Mouse (Mus musculus) ovary, adult 18-20 months (tissue): ENCODE results near the gene Dntt.

ENCODE experiments used
- DNase-seq: peaks from one replicate; pipeline ENCODE4 v3.0.0; 2022; ENCODE audit warnings: low spot score, mixed read lengths

Dntt gene

GRCm38 (mm10) chr19:41008674-41009395, 20.2 kb upstream of the Dntt start:
- no peak for DNase-seq

GRCm38 (mm10) chr19:41011676-41012075, 17.4 kb upstream of the Dntt start:
- no peak for DNase-seq

GRCm38 (mm10) chr19:41013591-41013990, 15.5 kb upstream of the Dntt start:
- DNase-seq, result no peak

- DNase-seq, result no peak
Observed at GRCm38 (mm10) chr19:41014003-41014402, 15.1 kb upstream of the Dntt start.

DNA sequence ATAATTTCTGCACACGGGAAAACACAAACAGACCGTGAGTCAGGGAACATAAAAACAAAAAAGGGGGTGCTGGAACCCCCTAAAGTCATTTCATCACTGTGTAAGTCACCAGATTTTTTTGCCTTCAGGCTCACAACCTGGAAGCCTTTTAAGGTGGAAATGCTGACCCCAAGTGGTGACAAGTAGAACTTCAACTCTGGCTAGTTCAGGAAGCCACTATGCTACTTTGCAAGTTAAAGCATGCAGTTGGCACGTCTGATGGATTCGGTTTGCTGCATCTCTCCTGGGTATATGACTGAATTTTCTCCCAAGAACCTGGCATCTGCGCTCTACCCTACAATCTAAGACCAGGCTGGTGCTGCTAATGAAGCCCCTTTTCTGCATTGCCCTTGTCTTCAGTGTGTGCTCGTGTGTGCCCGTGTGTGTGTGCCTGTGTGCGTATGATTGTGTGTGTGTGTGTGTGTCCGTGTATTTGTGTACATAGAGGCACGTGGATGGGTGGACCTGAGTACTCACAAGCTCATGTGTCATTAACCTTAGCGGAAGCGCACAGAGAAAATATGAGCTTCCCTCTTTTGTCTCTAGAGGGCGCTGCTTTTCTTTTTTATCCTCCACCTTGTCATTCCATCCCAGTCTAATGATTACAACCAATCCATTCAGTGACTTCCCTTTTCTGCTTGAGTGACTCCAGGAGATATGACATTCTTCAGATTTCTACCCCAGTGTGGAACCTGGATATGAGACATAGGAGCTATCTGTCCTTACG, 12.9 kb upstream of the Dntt start:
- DNase-seq, result no peak

DNA sequence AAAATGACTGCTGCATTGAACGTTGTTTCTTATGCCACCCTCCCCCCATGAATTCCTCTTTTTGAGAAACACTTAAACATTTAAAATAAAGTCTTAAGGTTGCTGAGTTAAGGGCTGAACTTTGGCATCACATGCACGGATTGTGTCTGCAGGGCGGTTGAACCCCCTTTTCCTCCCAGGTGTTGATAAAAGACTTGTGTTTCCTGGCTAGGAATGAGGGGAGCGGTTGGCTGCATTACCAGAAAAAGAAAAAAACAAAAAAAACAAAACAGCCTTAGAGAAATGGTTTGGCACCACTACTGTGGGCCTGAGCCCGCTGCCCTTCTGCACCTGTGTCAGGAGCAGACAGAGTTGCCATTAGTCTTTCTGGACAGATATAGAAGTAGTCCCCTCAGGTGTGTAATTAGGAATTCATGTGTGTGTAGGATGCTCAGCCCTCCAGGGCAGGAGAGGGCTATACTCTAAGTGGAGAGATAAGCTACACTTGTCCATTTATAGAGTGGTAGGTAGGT, 9.9 kb upstream of the Dntt start:
- no peak for DNase-seq

DNA sequence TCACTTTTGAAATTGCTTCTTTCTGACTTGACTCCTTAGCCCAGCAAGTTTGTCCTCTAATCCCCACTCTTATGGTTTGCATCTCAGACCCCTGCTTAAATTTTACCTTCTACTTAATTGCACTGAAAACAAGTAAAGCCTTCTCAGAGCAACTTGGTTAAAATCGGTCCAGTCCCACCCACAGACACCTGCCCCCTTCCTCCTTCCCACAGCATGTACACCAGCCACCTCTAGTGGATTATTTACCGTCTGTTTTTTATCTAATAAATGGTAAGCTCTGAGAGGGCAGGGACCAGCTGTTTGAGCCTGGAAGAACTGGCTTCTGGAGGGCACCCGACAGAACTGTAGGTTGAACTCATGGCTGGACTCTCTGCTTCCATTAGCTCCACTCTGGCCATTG, 8.5 kb upstream of the Dntt start:
- no peak for DNase-seq

GRCm38 (mm10) chr19:41022244-41022643, 6.8 kb upstream of the Dntt start:
- no peak for DNase-seq

DNA sequence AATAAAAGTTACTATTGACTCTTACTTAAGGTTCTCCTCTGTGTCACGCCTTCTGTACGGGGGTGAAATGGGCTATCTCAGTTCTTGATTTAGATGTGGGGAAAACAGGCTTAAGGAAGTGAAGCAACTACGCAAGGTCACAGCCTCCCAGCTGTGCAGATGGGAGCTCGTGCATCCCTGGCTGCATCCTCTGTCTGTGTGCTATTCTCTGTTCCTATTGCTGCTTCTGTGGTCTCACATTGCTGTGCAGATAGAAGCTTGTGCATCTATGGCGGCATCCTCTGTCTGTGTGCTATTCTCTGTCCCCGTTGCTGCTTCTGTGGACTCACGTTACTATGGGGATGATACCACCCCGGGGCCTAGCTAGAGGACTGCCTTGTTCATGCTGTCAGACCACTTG, 2.5 kb upstream of the Dntt start:
- DNase-seq, result no peak

GRCm38 (mm10) chr19:41027024-41027423, 2.1 kb upstream of the Dntt start:
- DNase-seq, result no peak

- no peak for DNase-seq
Observed at GRCm38 (mm10) chr19:41027601-41028000, 1.5 kb upstream of the Dntt start.

DNA sequence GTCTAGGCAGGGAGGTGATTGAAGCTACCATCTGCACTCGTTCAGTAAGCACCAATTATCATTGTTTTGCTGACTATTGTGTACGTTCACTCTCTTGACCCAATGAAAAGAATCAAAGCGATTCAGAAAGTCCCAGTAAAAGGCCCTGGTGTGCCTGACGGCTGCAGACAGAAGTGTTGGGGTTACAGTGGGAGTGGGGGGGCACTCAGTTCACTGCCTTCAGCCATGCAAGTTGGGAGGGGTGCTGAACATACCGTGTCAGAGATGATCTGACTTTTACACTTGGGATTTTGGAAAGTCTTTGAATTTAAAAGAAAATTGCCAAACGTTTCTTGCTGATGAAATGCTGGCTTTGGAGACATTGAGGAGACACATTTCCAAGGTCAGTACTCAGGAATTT, 1.1 kb downstream of the Dntt start:
- no peak for DNase-seq

DNA sequence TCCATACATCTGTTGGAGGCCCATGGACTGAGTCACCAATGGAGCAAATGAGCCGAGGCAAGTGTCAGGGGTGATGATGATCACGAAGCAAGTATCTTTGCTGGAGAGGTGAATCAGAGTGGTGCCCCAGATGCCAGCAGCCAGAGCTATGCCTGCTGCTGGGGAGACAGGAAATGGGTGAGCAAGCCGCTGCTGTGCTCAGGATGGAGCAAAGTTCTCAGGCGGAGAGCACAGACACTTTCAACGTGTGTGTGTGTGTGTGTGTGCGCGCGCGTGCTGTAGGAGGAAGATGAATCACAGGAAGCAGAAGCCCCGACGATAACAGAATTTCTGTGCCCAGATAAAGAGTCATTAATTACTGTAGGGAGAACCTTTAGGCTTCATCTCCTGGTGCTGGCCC, 1.9 kb downstream of the Dntt start:
- DNase-seq, result no peak

- no peak for DNase-seq
Observed at GRCm38 (mm10) chr19:41031869-41032268, 2.8 kb downstream of the Dntt start.

GRCm38 (mm10) chr19:41035809-41036551, 6.9 kb downstream of the Dntt start:
- no peak for DNase-seq

- DNase-seq, result no peak
Observed at GRCm38 (mm10) chr19:41039110-41039509, 10.0 kb downstream of the Dntt start.

DNA sequence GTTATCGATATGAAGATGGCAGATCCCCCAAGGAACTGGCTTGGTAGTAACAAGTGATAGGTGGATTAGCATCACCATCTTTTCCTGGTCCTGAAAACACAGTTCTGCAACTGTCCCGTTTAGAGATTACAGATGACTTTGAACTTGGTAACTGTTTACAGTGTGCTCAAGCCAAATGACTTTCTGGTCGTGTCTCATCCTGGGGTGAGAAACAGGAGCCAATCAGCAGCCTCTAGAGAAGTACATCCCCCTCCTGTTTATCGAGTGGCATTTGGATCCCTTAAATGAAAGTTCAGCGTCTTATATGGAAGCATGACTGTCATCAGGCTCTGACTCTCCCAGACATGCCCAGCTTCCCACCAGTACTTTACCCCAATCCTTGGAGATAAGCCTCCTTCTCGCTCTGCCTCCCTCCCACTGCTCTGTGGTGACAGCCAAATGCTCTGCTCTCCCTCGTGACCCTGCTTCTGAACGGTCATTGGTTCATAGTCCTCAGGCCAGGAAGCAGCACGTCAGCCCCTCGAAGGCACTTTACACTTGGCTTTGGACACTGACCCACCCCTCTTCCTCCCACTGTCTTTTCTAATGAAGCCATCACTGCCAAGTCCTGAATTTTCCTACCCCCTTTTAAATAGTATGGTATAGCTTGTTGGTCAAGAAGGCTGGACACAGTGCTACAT, 16.2 kb downstream of the Dntt start:
- DNase-seq, result no peak

DNA sequence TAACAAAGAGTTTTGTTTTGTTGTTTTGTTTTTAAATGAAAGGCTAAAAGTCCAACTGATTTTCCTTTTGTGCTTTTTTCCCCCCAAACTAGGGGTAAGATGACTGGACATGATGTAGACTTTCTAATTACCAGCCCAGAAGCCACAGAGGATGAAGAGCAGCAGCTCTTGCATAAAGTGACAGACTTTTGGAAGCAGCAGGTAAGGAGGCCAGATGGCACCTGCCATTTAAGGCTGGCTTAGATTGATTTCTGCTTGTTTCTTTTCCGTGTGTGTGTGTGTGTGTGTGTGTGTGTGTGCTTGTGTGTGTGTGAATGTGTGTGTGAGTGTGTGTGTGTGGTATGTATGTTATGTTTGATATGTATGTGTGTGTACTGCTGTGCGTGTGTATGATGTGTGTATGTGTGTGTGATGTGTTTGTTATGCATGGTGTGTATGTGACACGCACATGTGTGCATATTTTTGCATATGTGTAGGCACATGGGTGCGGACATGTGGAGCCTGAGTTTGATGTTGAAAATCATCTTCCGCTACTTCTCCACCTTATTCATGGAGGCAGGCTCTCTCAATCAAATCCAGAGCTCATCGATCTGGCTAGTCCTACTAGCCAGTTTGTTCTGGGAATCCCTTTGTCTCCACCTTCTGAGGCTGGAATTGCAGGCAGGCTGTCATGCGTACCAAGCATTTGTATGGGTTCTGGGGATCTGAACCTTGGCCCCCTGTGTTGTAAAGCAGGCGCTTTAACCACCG, 18.5 kb downstream of the Dntt start:
- DNase-seq, result no peak

- no peak for DNase-seq
Observed at GRCm38 (mm10) chr19:41048187-41048559, 19.1 kb downstream of the Dntt start.

- no peak for DNase-seq
Observed at GRCm38 (mm10) chr19:41051714-41052113, 22.6 kb downstream of the Dntt start.

DNA sequence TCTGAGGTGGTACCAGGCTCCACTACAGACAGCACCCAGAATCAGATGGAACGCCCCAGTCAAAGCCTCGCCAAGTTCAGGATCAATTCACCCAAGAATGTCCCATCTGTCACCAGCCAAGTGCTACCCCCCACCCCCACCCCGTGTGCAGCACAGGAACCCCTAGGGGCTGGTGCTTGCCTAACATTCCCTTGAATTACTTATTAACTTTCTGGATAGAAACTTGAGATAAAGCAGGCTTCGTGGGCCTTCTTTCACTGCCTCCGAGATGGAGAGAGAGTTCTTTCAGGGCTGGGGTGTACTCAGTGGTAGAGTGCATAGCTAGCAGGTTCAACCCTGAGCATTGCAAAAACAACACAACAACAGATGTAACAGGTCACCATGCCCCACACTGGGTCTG, 23.2 kb downstream of the Dntt start:
- DNase-seq, result no peak

DNA sequence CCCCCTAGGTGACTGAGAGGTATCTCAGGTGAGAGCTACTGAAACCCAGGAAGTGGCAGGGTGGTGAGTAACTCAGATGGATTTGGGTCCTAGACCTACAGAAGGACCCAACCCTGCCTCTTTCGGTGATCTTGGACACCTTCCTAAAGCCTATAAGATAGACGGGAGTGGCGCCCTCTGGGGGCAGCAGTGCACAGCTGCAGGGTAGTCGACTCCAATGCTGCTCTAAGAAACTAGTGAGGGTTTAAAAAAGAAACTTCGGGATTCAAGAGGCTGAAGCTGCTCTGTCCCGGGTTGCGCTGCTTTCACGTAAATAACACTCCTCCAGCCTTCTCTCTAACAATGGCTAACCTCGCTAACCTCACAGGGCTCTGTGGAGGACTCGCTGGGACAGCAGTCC, 24.5 kb downstream of the Dntt start:
- DNase-seq, result no peak
